Mouse (Mus musculus): ENCODE data around the gene Ppp6r1. TPM values are rescaled to one million over a fixed set of nuclear protein-coding genes. Genes with fewer than 3 reads are reported as not detected.
A peak's percentile ranks its signal among the peaks of the same experiment; 100 is the strongest.

Ppp6r1 gene
- 4.9 and 5.0 TPM in 2 replicates for polyA plus RNA-seq (2014; fragmentation: Nextera tagmentation; extraction: Ambion mirVana)

DNA sequence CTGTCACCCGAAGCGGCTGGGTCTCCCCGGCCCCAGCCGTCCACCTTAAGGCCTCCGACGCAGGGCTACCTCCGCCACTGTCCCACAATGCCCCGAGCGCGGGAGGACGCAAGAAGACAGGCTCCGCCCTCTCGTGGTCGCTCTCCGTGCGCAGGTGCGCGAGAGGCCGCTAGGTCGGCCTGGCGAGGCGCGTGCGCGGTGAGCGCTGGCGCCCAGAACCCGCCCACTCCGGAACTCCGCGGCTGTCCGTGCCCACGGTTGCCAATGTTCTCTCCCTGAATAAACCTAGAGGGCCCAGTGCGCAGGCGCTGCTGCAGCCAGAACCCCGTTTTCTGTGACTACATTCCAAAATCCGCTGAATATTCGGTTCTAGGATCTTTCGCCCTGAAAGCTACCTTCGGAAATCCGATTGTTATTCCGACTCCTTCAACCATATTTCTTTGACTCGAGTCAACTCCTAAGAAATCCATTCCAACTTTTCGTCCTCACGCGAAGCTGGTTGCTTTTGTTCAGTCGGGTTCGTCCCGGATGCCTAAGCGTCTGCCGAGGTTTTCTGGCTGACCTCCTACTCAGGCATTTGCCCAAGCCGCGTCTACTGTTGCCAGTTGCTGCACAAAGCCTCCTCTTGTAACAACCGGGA is at the start of gene Ppp6r1:
Gene Ppp6r1 (minus strand): TSS at position 108 of the 640 bp plus-strand sequence.
- Histone ChIP-seq H3K27me3 (ENCODE audit: control insufficient read depth, insufficient read depth, low read length) (no peaks in the 10 kb centered on the region), H3K4me3 (ENCODE audit: low read depth, low read length) (peak within 1 kb of the TSS; percentile 92), H3K27ac (replicated peaks; ENCODE audit: low read depth, low read length) (peak within 1 kb of the TSS; percentile 86), H3K4me2 (ENCODE audit: low read depth, low read length) (peak within 1 kb of the TSS; percentile 92), H3K4me1 (ENCODE audit: control insufficient read depth, insufficient read depth, low read length) (peaks cover 7% of the 10 kb centered on the region), H3K36me3 (replicated peaks; ENCODE audit: control insufficient read depth, insufficient read depth, low read depth, low read length) (peaks cover 2% of the 10 kb centered on the region), H3K9ac (replicated peaks; ENCODE audit: low read length) (peak within 1 kb of the TSS; percentile 92), H3K9me3 (replicated peaks; ENCODE audit: control insufficient read depth, low read length) (no peaks in the 10 kb centered on the region)
- peak; percentile 97 for DNase-seq (ENCODE audit: low spot score)
- WGBS, result under 1% methylated on average over 54 of the region's 54 CpGs
- peak; percentile 96 for ATAC-seq (replicated peaks; ENCODE audit: insufficient number of reproducible peaks, low FRiP score, low TSS enrichment, low read depth)

DNA sequence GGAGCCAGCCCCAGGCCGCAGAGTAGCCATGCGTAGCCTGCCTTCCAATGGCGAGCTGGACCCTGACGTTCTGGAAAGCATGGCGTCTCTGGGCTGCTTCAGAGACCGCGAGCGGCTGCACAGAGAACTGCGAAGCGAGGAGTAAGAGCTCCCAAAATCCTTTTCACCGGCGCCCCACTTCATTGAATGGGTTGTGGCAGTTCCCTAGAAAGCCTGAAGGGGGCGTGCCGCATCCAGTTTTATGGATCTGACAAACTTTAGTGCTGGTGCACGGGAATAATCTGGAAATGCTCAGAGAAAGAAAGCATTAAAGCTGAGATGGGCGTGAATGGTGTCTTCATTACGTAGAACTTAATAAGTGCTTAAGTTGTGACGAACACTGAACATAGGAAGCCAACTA is 46.3 kb upstream of the Ppp6r1 start:
- 41% methylated on average over 18 of the region's 18 CpGs for WGBS
- Histone ChIP-seq H3K27me3 (ENCODE audit: control insufficient read depth, insufficient read depth, low read length) (no peaks in the 10 kb centered on the region), H3K4me3 (ENCODE audit: low read depth, low read length) (no peak overlapping the region), H3K36me3 (replicated peaks; ENCODE audit: control insufficient read depth, insufficient read depth, low read depth, low read length) (peaks cover 2% of the 10 kb centered on the region), H3K4me2 (ENCODE audit: low read depth, low read length) (no peak overlapping the region), H3K9ac (replicated peaks; ENCODE audit: low read length) (no peak overlapping the region; the same call in 1 of the 2 replicates), H3K9me3 (replicated peaks; ENCODE audit: control insufficient read depth, low read length) (no peaks in the 10 kb centered on the region), H3K4me1 (ENCODE audit: control insufficient read depth, insufficient read depth, low read length) (no peaks in the 10 kb centered on the region), H3K27ac (replicated peaks; ENCODE audit: low read depth, low read length) (no peak overlapping the region)
- no peak for ATAC-seq (replicated peaks; ENCODE audit: insufficient number of reproducible peaks, low FRiP score, low TSS enrichment, low read depth)
- DNase-seq (ENCODE audit: low spot score), result peak; percentile 49

DNA sequence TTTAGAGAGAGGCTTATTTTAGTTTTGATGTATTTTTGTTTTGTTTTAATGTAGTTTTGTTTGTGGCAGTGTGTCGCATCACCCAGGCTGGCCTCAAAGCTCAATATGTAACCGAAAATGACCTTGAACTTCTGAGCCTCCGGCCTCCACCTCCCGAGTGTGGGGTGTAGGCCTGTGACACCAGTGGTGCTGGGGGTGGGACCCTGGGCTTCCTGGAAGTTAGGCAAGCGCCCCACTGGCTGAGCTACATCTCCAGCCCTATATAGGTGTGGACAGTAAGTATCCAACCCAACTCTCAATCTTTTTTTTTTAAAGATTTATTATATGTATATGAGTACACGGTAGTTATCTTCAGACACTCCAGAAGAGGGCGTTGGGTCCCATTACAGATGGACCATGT is 44.4 kb upstream of the Ppp6r1 start:
- ATAC-seq (replicated peaks; ENCODE audit: insufficient number of reproducible peaks, low FRiP score, low TSS enrichment, low read depth) (no peak; the same call in 1 of the 2 replicates), DNase-seq (ENCODE audit: low spot score) (no peak)
- H3K4me1 ChIP-seq (ENCODE audit: control insufficient read depth, insufficient read depth, low read length), result no peaks in the 10 kb centered on the region
- whole genome bisulfite sequencing, result 94% methylated on average over 7 of the region's 7 CpGs
- H3K4me2 ChIP-seq (ENCODE audit: low read depth, low read length), result no peak overlapping the region
- H3K9ac ChIP-seq (replicated peaks; ENCODE audit: low read length), result no peak overlapping the region
- no peaks in the 10 kb centered on the region; the same call in none of the 2 replicates for H3K36me3 ChIP-seq (replicated peaks; ENCODE audit: control insufficient read depth, insufficient read depth, low read depth, low read length)
- H3K4me3 ChIP-seq (ENCODE audit: low read depth, low read length), result no peak overlapping the region
- no peaks in the 10 kb centered on the region for H3K9me3 ChIP-seq (replicated peaks; ENCODE audit: control insufficient read depth, low read length)
- H3K27me3 ChIP-seq (ENCODE audit: control insufficient read depth, insufficient read depth, low read length), result no peaks in the 10 kb centered on the region
- H3K27ac ChIP-seq (replicated peaks; ENCODE audit: low read depth, low read length), result no peak overlapping the region; the same call in 1 of the 2 replicates

DNA sequence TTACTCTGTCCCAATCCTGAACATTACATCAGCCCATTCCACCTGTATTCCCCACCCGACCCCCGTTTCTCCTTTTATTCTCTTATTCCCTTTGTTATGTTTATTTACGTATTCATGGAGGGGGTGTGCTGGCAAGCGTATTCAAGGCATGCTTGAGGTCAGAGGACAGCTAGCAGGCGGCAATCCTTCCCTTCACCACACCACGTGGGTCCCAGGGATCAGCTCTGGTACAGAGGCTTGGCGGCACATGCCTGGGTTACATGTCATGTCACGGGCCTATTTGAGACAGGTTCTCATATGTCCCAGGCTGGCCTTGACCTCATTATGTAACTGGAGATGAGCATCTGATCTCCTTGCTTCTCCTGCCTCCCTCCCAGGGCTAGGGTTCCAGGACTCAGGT is 43.5 kb upstream of the Ppp6r1 start:
- Histone ChIP-seq H3K9me3 (replicated peaks; ENCODE audit: control insufficient read depth, low read length) (no peaks in the 10 kb centered on the region), H3K27ac (replicated peaks; ENCODE audit: low read depth, low read length) (no peak overlapping the region), H3K4me3 (ENCODE audit: low read depth, low read length) (no peak overlapping the region), H3K4me1 (ENCODE audit: control insufficient read depth, insufficient read depth, low read length) (no peaks in the 10 kb centered on the region), H3K9ac (replicated peaks; ENCODE audit: low read length) (no peak overlapping the region), H3K27me3 (ENCODE audit: control insufficient read depth, insufficient read depth, low read length) (no peaks in the 10 kb centered on the region), H3K36me3 (replicated peaks; ENCODE audit: control insufficient read depth, insufficient read depth, low read depth, low read length) (peaks cover 2% of the 10 kb centered on the region), H3K4me2 (ENCODE audit: low read depth, low read length) (no peak overlapping the region)
- peak; percentile 54 for DNase-seq (ENCODE audit: low spot score)
- 23% methylated on average over 8 of the region's 8 CpGs for WGBS
- ATAC-seq (replicated peaks; ENCODE audit: insufficient number of reproducible peaks, low FRiP score, low TSS enrichment, low read depth), result no peak; the same call in 1 of the 2 replicates

DNA sequence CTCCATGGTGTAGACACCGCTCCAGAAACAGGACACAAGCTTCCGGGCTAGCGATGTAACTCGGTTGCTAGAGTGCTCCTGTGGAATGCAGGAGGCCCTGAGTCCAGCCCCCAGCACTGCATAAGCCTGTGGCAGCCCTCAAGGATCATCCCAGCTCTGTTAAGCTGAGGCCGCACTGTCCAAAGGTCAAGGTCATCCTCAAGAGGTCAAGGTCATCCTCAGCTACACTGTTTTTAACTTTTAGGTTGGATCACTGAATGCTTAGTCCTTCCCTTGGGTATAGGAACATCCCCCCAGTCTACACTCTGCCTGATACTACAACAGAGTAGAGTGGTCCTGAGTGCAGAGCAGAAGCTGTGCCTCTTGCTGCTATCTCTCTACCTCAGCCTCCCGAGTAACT is 34.2 kb upstream of the Ppp6r1 start:
- no peak for ATAC-seq (replicated peaks; ENCODE audit: insufficient number of reproducible peaks, low FRiP score, low TSS enrichment, low read depth)
- Histone ChIP-seq H3K9ac (replicated peaks; ENCODE audit: low read length) (no peak overlapping the region), H3K4me2 (ENCODE audit: low read depth, low read length) (no peak overlapping the region), H3K27ac (replicated peaks; ENCODE audit: low read depth, low read length) (no peak overlapping the region), H3K27me3 (ENCODE audit: control insufficient read depth, insufficient read depth, low read length) (no peaks in the 10 kb centered on the region), H3K4me3 (ENCODE audit: low read depth, low read length) (no peak overlapping the region), H3K36me3 (replicated peaks; ENCODE audit: control insufficient read depth, insufficient read depth, low read depth, low read length) (peaks cover 2% of the 10 kb centered on the region; the same call in 1 of the 2 replicates), H3K9me3 (replicated peaks; ENCODE audit: control insufficient read depth, low read length) (no peaks in the 10 kb centered on the region), H3K4me1 (ENCODE audit: control insufficient read depth, insufficient read depth, low read length) (no peaks in the 10 kb centered on the region)
- 91% methylated on average over 6 of the region's 6 CpGs for WGBS
- DNase-seq (ENCODE audit: low spot score), result no peak

DNA sequence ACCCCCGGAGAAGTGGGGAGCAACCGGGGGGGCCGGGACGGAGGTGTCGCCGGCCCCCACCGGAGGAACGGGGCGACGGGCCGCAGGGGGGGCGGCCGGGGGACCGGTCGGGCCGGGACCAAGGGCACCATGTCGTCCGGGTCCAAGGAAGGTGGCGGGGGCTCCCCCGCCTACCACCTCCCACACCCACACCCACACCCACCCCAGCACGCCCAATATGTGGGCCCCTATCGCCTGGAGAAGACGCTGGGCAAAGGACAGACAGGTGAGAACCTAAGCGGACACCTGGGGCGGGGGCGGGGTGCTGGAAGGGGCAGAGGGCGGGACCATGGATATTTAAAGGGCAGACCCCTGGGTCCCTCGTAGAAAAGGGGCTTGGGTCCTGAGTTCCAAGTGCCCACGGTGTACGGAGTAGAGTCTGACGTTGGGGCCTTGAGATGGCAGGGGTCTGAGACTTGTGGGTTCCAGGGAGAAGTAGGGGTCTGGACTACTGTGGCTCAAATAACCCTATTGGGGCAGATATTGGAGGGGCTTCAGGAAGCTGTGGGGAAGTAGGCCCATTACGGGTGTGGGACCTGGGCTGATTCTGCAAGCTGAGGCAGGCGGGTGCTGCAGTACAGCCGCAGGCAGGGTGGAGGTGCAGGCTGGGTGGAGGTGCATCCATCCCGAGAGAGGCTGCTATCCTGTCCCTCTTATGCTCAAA is 32.3 kb upstream of the Ppp6r1 start:
- H3K4me1 ChIP-seq (ENCODE audit: control insufficient read depth, insufficient read depth, low read length), result no peaks in the 10 kb centered on the region
- WGBS, result 7% methylated on average over 18 of the region's 35 CpGs
- peak overlapping the region; percentile 94 for H3K4me2 ChIP-seq (ENCODE audit: low read depth, low read length)
- H3K9ac ChIP-seq (replicated peaks; ENCODE audit: low read length), result peak overlapping the region; percentile 100
- ATAC-seq (replicated peaks; ENCODE audit: insufficient number of reproducible peaks, low FRiP score, low TSS enrichment, low read depth) (peak; percentile 32), DNase-seq (ENCODE audit: low spot score) (peak; percentile 29)
- peak overlapping the region; percentile 93 for H3K27ac ChIP-seq (replicated peaks; ENCODE audit: low read depth, low read length)
- H3K9me3 ChIP-seq (replicated peaks; ENCODE audit: control insufficient read depth, low read length), result no peaks in the 10 kb centered on the region
- H3K36me3 ChIP-seq (replicated peaks; ENCODE audit: control insufficient read depth, insufficient read depth, low read depth, low read length), result no peaks in the 10 kb centered on the region; the same call in 1 of the 2 replicates
- no peaks in the 10 kb centered on the region for H3K27me3 ChIP-seq (ENCODE audit: control insufficient read depth, insufficient read depth, low read length)
- H3K4me3 ChIP-seq (ENCODE audit: low read depth, low read length), result peak overlapping the region; percentile 94

DNA sequence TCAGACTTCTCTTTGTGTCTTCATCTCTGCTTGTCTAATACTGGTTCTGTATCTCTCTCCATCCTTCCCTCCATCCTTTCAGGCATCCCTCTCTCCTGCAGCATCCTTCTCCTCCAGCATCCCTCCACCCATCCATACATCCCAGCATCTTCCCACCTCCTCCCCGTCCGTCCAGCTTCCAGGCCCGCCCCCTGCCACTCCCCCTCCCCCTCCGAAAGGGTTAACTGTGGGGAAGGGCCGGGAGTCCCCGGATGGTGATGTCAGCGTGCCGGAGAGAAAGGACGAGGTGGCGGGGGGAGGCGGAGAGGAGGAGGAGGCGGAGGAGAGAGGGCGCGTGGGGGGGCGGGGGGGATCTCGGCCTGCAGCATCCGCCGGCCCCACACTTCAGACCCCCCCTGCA is 31.6 kb upstream of the Ppp6r1 start, which contains the start of gene Brsk1:
Gene Brsk1 (plus strand): TSS at position 218 of the 400 bp plus-strand sequence.
- Histone ChIP-seq H3K36me3 (replicated peaks; ENCODE audit: control insufficient read depth, insufficient read depth, low read depth, low read length) (no peaks in the 10 kb centered on the region; the same call in 1 of the 2 replicates), H3K27me3 (ENCODE audit: control insufficient read depth, insufficient read depth, low read length) (no peaks in the 10 kb centered on the region), H3K9me3 (replicated peaks; ENCODE audit: control insufficient read depth, low read length) (no peaks in the 10 kb centered on the region), H3K4me1 (ENCODE audit: control insufficient read depth, insufficient read depth, low read length) (no peaks in the 10 kb centered on the region), H3K9ac (replicated peaks; ENCODE audit: low read length) (peak within 1 kb of the TSS; percentile 100), H3K4me3 (ENCODE audit: low read depth, low read length) (peak within 1 kb of the TSS; percentile 94), H3K27ac (replicated peaks; ENCODE audit: low read depth, low read length) (peak within 1 kb of the TSS; percentile 93), H3K4me2 (ENCODE audit: low read depth, low read length) (peak within 1 kb of the TSS; percentile 94)
- DNase-seq (ENCODE audit: low spot score), result peak; percentile 94
- WGBS, result 0% methylated on average over 7 of the region's 18 CpGs
- peak; percentile 81 for ATAC-seq (replicated peaks; ENCODE audit: insufficient number of reproducible peaks, low FRiP score, low TSS enrichment, low read depth)
